Mouse (Mus musculus): Measurements from ENCODE around the gene Ros1. TPM values are rescaled to one million over a fixed set of nuclear protein-coding genes. Genes with fewer than 3 reads are reported as not detected.

The Ros1 gene
- polyA plus RNA-seq, 1 experiment from 2014 or later, result not detected

- no peaks in the 10 kb centered on the region for H3K36me3 ChIP-seq (ENCODE audit: control insufficient read depth, insufficient read depth, low read length)
- H3K4me3 ChIP-seq (ENCODE audit: low read depth, low read length), result peak overlapping the region; percentile 73
- 12% methylated on average over 21 of the region's 21 CpGs for WGBS
- no peak overlapping the region for H3K27ac ChIP-seq (ENCODE audit: low read depth, low read length)
- H3K9me3 ChIP-seq (replicated peaks; ENCODE audit: control insufficient read depth, low read length), result no peaks in the 10 kb centered on the region
- no peak overlapping the region for H3K9ac ChIP-seq (ENCODE audit: low read length)
- ATAC-seq (peak; percentile 19), DNase-seq (ENCODE audit: low spot score) (peak; percentile 46)
- no peaks in the 10 kb centered on the region for H3K27me3 ChIP-seq (replicated peaks; ENCODE audit: control insufficient read depth, insufficient read depth, low read length)
- peaks cover 6% of the 10 kb centered on the region for H3K4me1 ChIP-seq (ENCODE audit: control insufficient read depth, insufficient read depth, low read length)
- peak overlapping the region; percentile 78 for H3K4me2 ChIP-seq (ENCODE audit: low read length)
Measured at GRCm38 (mm10) chr10:52232196-52233176, 37.4 kb upstream of the Ros1 start.

GRCm38 (mm10) chr10:52219600-52219999 lies 24.6 kb upstream of the Ros1 start:
- Histone ChIP-seq H3K4me1 (ENCODE audit: control insufficient read depth, insufficient read depth, low read length) (no peaks in the 10 kb centered on the region), H3K9me3 (replicated peaks; ENCODE audit: control insufficient read depth, low read length) (no peaks in the 10 kb centered on the region), H3K9ac (ENCODE audit: low read length) (no peak overlapping the region), H3K27me3 (replicated peaks; ENCODE audit: control insufficient read depth, insufficient read depth, low read length) (no peaks in the 10 kb centered on the region), H3K4me2 (ENCODE audit: low read length) (no peak overlapping the region), H3K4me3 (ENCODE audit: low read depth, low read length) (no peak overlapping the region), H3K36me3 (ENCODE audit: control insufficient read depth, insufficient read depth, low read length) (no peaks in the 10 kb centered on the region), H3K27ac (ENCODE audit: low read depth, low read length) (no peak overlapping the region)
- 71% methylated on average over 3 of the region's 3 CpGs for WGBS
- no peak for DNase-seq (ENCODE audit: low spot score)
- ATAC-seq, result no peak

- Histone ChIP-seq H3K27ac (ENCODE audit: low read depth, low read length) (no peak overlapping the region), H3K9me3 (replicated peaks; ENCODE audit: control insufficient read depth, low read length) (no peaks in the 10 kb centered on the region), H3K4me1 (ENCODE audit: control insufficient read depth, insufficient read depth, low read length) (no peaks in the 10 kb centered on the region), H3K36me3 (ENCODE audit: control insufficient read depth, insufficient read depth, low read length) (no peaks in the 10 kb centered on the region), H3K4me2 (ENCODE audit: low read length) (no peak overlapping the region), H3K4me3 (ENCODE audit: low read depth, low read length) (no peak overlapping the region), H3K9ac (ENCODE audit: low read length) (0 out of 2 replicates have a peak overlapping the region, but pooled peaks have one; percentile 32), H3K27me3 (replicated peaks; ENCODE audit: control insufficient read depth, insufficient read depth, low read length) (no peaks in the 10 kb centered on the region)
- peak; percentile 30 for DNase-seq (ENCODE audit: low spot score)
- 49% methylated on average over 7 of the region's 7 CpGs for WGBS
- ATAC-seq, result peak; percentile 57; the same call in 1 of the 2 replicates
Measured at GRCm38 (mm10) chr10:52217564-52217934, 22.5 kb upstream of the Ros1 start.

GRCm38 (mm10) chr10:52216797-52217563 lies 21.9 kb upstream of the Ros1 start:
- ATAC-seq (peak; percentile 72), DNase-seq (ENCODE audit: low spot score) (peak; percentile 75)
- Histone ChIP-seq H3K9me3 (replicated peaks; ENCODE audit: control insufficient read depth, low read length) (no peaks in the 10 kb centered on the region), H3K9ac (ENCODE audit: low read length) (no peak overlapping the region), H3K4me3 (ENCODE audit: low read depth, low read length) (no peak overlapping the region), H3K4me2 (ENCODE audit: low read length) (no peak overlapping the region), H3K36me3 (ENCODE audit: control insufficient read depth, insufficient read depth, low read length) (no peaks in the 10 kb centered on the region), H3K27ac (ENCODE audit: low read depth, low read length) (no peak overlapping the region), H3K4me1 (ENCODE audit: control insufficient read depth, insufficient read depth, low read length) (no peaks in the 10 kb centered on the region), H3K27me3 (replicated peaks; ENCODE audit: control insufficient read depth, insufficient read depth, low read length) (no peaks in the 10 kb centered on the region)
- WGBS, result 22% methylated on average over 7 of the region's 7 CpGs

GRCm38 (mm10) chr10:52215267-52215818 lies 20.3 kb upstream of the Ros1 start:
- Histone ChIP-seq H3K4me2 (ENCODE audit: low read length) (no peak overlapping the region), H3K36me3 (ENCODE audit: control insufficient read depth, insufficient read depth, low read length) (no peaks in the 10 kb centered on the region), H3K4me1 (ENCODE audit: control insufficient read depth, insufficient read depth, low read length) (no peaks in the 10 kb centered on the region), H3K27ac (ENCODE audit: low read depth, low read length) (no peak overlapping the region), H3K9me3 (replicated peaks; ENCODE audit: control insufficient read depth, low read length) (no peaks in the 10 kb centered on the region), H3K4me3 (ENCODE audit: low read depth, low read length) (no peak overlapping the region), H3K27me3 (replicated peaks; ENCODE audit: control insufficient read depth, insufficient read depth, low read length) (no peaks in the 10 kb centered on the region), H3K9ac (ENCODE audit: low read length) (no peak overlapping the region)
- 74% methylated on average over 2 of the region's 2 CpGs for WGBS
- no peak for DNase-seq (ENCODE audit: low spot score)
- ATAC-seq, result no peak

GRCm38 (mm10) chr10:52204006-52204405 lies 9.0 kb upstream of the Ros1 start:
- Histone ChIP-seq H3K4me1 (ENCODE audit: control insufficient read depth, insufficient read depth, low read length) (no peaks in the 10 kb centered on the region), H3K4me2 (ENCODE audit: low read length) (no peak overlapping the region), H3K27ac (ENCODE audit: low read depth, low read length) (no peak overlapping the region), H3K4me3 (ENCODE audit: low read depth, low read length) (no peak overlapping the region), H3K36me3 (ENCODE audit: control insufficient read depth, insufficient read depth, low read length) (no peaks in the 10 kb centered on the region), H3K9me3 (replicated peaks; ENCODE audit: control insufficient read depth, low read length) (no peaks in the 10 kb centered on the region), H3K27me3 (replicated peaks; ENCODE audit: control insufficient read depth, insufficient read depth, low read length) (no peaks in the 10 kb centered on the region), H3K9ac (ENCODE audit: low read length) (no peak overlapping the region)
- DNase-seq (ENCODE audit: low spot score), result no peak
- WGBS, result 85% methylated on average over 2 of the region's 2 CpGs
- ATAC-seq, result no peak

GRCm38 (mm10) chr10:52185900-52186299 lies 9.1 kb downstream of the Ros1 start:
- no peaks in the 10 kb centered on the region for H3K36me3 ChIP-seq (ENCODE audit: control insufficient read depth, insufficient read depth, low read length)
- no peaks in the 10 kb centered on the region for H3K9me3 ChIP-seq (replicated peaks; ENCODE audit: control insufficient read depth, low read length)
- no peaks in the 10 kb centered on the region for H3K4me1 ChIP-seq (ENCODE audit: control insufficient read depth, insufficient read depth, low read length)
- H3K9ac ChIP-seq (ENCODE audit: low read length), result no peak overlapping the region
- DNase-seq (ENCODE audit: low spot score) (no peak), ATAC-seq (no peak)
- no peak overlapping the region for H3K4me2 ChIP-seq (ENCODE audit: low read length)
- no peak overlapping the region for H3K4me3 ChIP-seq (ENCODE audit: low read depth, low read length)
- WGBS, result 87% methylated on average over 4 of the region's 4 CpGs
- no peaks in the 10 kb centered on the region for H3K27me3 ChIP-seq (replicated peaks; ENCODE audit: control insufficient read depth, insufficient read depth, low read length)
- H3K27ac ChIP-seq (ENCODE audit: low read depth, low read length), result no peak overlapping the region

- DNase-seq (ENCODE audit: low spot score) (no peak), ATAC-seq (no peak)
- no peak overlapping the region for H3K4me3 ChIP-seq (ENCODE audit: low read depth, low read length)
- no peaks in the 10 kb centered on the region for H3K4me1 ChIP-seq (ENCODE audit: control insufficient read depth, insufficient read depth, low read length)
- no peaks in the 10 kb centered on the region for H3K36me3 ChIP-seq (ENCODE audit: control insufficient read depth, insufficient read depth, low read length)
- H3K9ac ChIP-seq (ENCODE audit: low read length), result no peak overlapping the region
- H3K4me2 ChIP-seq (ENCODE audit: low read length), result no peak overlapping the region
- 84% methylated on average over 3 of the region's 3 CpGs for WGBS
- H3K9me3 ChIP-seq (replicated peaks; ENCODE audit: control insufficient read depth, low read length), result no peaks in the 10 kb centered on the region
- H3K27ac ChIP-seq (ENCODE audit: low read depth, low read length), result no peak overlapping the region
- no peaks in the 10 kb centered on the region for H3K27me3 ChIP-seq (replicated peaks; ENCODE audit: control insufficient read depth, insufficient read depth, low read length)
Measured at GRCm38 (mm10) chr10:52182878-52183277, 12.2 kb downstream of the Ros1 start.

Data from forebrain, embryonic 14.5 days (tissue).